Mouse (Mus musculus): ENCODE measurements at regions not wholly inside any gene's neighbourhood (a gene's known extent, or its start where the extent isn't known, plus 50 kb on each side); places are given as distances from the start of the nearest gene placed in this dataset.

GRCm38 (mm10) chr7:73163687-73164086 is 211.6 kb upstream of the Rgma start:
- H3K27ac ChIP-seq: no peak overlapping the region

GRCm38 (mm10) chr7:73165521-73165920 is 209.8 kb upstream of the Rgma start:
- no peak for ATAC-seq (ENCODE audit: insufficient number of reproducible peaks, low FRiP score, low TSS enrichment, low read depth)
- H3K4me1 ChIP-seq: no peaks in the 10 kb centered on the region
- no peak overlapping the region for H3K4me3 ChIP-seq
- no peaks in the 10 kb centered on the region for H3K9me3 ChIP-seq
- no peaks in the 10 kb centered on the region for H3K27me3 ChIP-seq
- H3K27ac ChIP-seq: no peak overlapping the region
- WGBS: 40% methylated on average over 8 of the region's 8 CpGs
- H3K4me2 ChIP-seq: no peak overlapping the region
- no peaks in the 10 kb centered on the region for H3K36me3 ChIP-seq
- H3K9ac ChIP-seq: no peak overlapping the region

More at GRCm38 (mm10) chr7:73163687-73164086, 211.6 kb upstream of the Rgma start:
- WGBS: 16% methylated on average over 5 of the region's 5 CpGs
- Histone ChIP-seq H3K4me3 (no peak overlapping the region), H3K9ac (no peak overlapping the region), H3K9me3 (no peaks in the 10 kb centered on the region), H3K4me2 (no peak overlapping the region), H3K27me3 (no peaks in the 10 kb centered on the region), H3K36me3 (no peaks in the 10 kb centered on the region), H3K4me1 (no peaks in the 10 kb centered on the region)
- no peak for ATAC-seq (ENCODE audit: insufficient number of reproducible peaks, low FRiP score, low TSS enrichment, low read depth)

- WGBS: 65% methylated on average over 8 of the region's 8 CpGs
- Histone ChIP-seq H3K4me3 (no peak overlapping the region), H3K4me2 (no peak overlapping the region), H3K36me3 (no peaks in the 10 kb centered on the region), H3K27ac (no peak overlapping the region), H3K9ac (no peak overlapping the region), H3K9me3 (no peaks in the 10 kb centered on the region), H3K4me1 (no peaks in the 10 kb centered on the region), H3K27me3 (no peaks in the 10 kb centered on the region)
- no peak for ATAC-seq (ENCODE audit: insufficient number of reproducible peaks, low FRiP score, low TSS enrichment, low read depth)
Observed at GRCm38 (mm10) chr7:73169416-73169815, 205.9 kb upstream of the Rgma start.

- H3K27ac ChIP-seq: no peak overlapping the region
- no peaks in the 10 kb centered on the region for H3K9me3 ChIP-seq
- H3K4me3 ChIP-seq: no peak overlapping the region
- H3K4me1 ChIP-seq: no peaks in the 10 kb centered on the region
- H3K27me3 ChIP-seq: no peaks in the 10 kb centered on the region
- no peak overlapping the region for H3K9ac ChIP-seq
- no peak for ATAC-seq (ENCODE audit: insufficient number of reproducible peaks, low FRiP score, low TSS enrichment, low read depth)
- no peaks in the 10 kb centered on the region for H3K36me3 ChIP-seq
- H3K4me2 ChIP-seq: no peak overlapping the region
- 84% methylated on average over 4 of the region's 4 CpGs for WGBS
Observed at GRCm38 (mm10) chr7:73172615-73173014, 202.7 kb upstream of the Rgma start.

GRCm38 (mm10) chr7:73183761-73184160 is 191.5 kb upstream of the Rgma start:
- H3K9ac ChIP-seq: no peak overlapping the region
- H3K27ac ChIP-seq: no peak overlapping the region
- no peak overlapping the region for H3K4me3 ChIP-seq
- no peaks in the 10 kb centered on the region for H3K36me3 ChIP-seq
- no peaks in the 10 kb centered on the region for H3K9me3 ChIP-seq
- no peaks in the 10 kb centered on the region for H3K4me1 ChIP-seq
- no peaks in the 10 kb centered on the region for H3K27me3 ChIP-seq
- H3K4me2 ChIP-seq: no peak overlapping the region
- WGBS: 75% methylated on average over 8 of the region's 8 CpGs
- ATAC-seq (ENCODE audit: insufficient number of reproducible peaks, low FRiP score, low TSS enrichment, low read depth): no peak

GRCm38 (mm10) chr7:73184208-73185070 is 190.9 kb upstream of the Rgma start:
- no peak for ATAC-seq (ENCODE audit: insufficient number of reproducible peaks, low FRiP score, low TSS enrichment, low read depth)
- Histone ChIP-seq H3K4me1 (no peaks in the 10 kb centered on the region), H3K9me3 (no peaks in the 10 kb centered on the region), H3K9ac (no peak overlapping the region), H3K4me3 (no peak overlapping the region), H3K36me3 (no peaks in the 10 kb centered on the region), H3K27ac (no peak overlapping the region), H3K27me3 (no peaks in the 10 kb centered on the region), H3K4me2 (no peak overlapping the region)
- 94% methylated on average over 14 of the region's 14 CpGs for WGBS

GRCm38 (mm10) chr7:73185071-73185531 is 190.2 kb upstream of the Rgma start:
- no peaks in the 10 kb centered on the region for H3K36me3 ChIP-seq
- WGBS: 82% methylated on average over 10 of the region's 10 CpGs
- no peak overlapping the region for H3K9ac ChIP-seq
- no peak for ATAC-seq (ENCODE audit: insufficient number of reproducible peaks, low FRiP score, low TSS enrichment, low read depth)
- H3K4me3 ChIP-seq: no peak overlapping the region
- H3K9me3 ChIP-seq: no peaks in the 10 kb centered on the region
- no peak overlapping the region for H3K4me2 ChIP-seq
- H3K27me3 ChIP-seq: no peaks in the 10 kb centered on the region
- H3K4me1 ChIP-seq: no peaks in the 10 kb centered on the region
- H3K27ac ChIP-seq: no peak overlapping the region

GRCm38 (mm10) chr7:73185591-73185990 is 189.7 kb upstream of the Rgma start:
- Histone ChIP-seq H3K4me3 (no peak overlapping the region), H3K27me3 (no peaks in the 10 kb centered on the region)
- 90% methylated on average over 5 of the region's 5 CpGs for WGBS

GRCm38 (mm10) chr7:73186501-73186900 is 188.8 kb upstream of the Rgma start:
- H3K4me3 ChIP-seq: no peak overlapping the region
- no peaks in the 10 kb centered on the region for H3K27me3 ChIP-seq
- ATAC-seq (ENCODE audit: insufficient number of reproducible peaks, low FRiP score, low TSS enrichment, low read depth): no peak
- no peak overlapping the region for H3K27ac ChIP-seq
- 83% methylated on average over 3 of the region's 3 CpGs for WGBS
- no peaks in the 10 kb centered on the region for H3K36me3 ChIP-seq
- no peak overlapping the region for H3K9ac ChIP-seq
- H3K4me1 ChIP-seq: no peaks in the 10 kb centered on the region
- H3K4me2 ChIP-seq: no peak overlapping the region
- no peaks in the 10 kb centered on the region for H3K9me3 ChIP-seq

More at GRCm38 (mm10) chr7:73185591-73185990, 189.7 kb upstream of the Rgma start:
- no peak overlapping the region for H3K9ac ChIP-seq
- H3K36me3 ChIP-seq: no peaks in the 10 kb centered on the region
- H3K27ac ChIP-seq: no peak overlapping the region
- H3K4me1 ChIP-seq: no peaks in the 10 kb centered on the region
- H3K4me2 ChIP-seq: no peak overlapping the region
- H3K9me3 ChIP-seq: no peaks in the 10 kb centered on the region
- no peak for ATAC-seq (ENCODE audit: insufficient number of reproducible peaks, low FRiP score, low TSS enrichment, low read depth)

GRCm38 (mm10) chr7:73191388-73192278 is 183.7 kb upstream of the Rgma start:
- Histone ChIP-seq H3K4me3 (no peak overlapping the region), H3K9ac (no peak overlapping the region), H3K9me3 (no peaks in the 10 kb centered on the region), H3K36me3 (no peaks in the 10 kb centered on the region), H3K27ac (no peak overlapping the region), H3K4me1 (no peaks in the 10 kb centered on the region), H3K27me3 (no peaks in the 10 kb centered on the region), H3K4me2 (no peak overlapping the region)
- 56% methylated on average over 12 of the region's 12 CpGs for WGBS
- ATAC-seq (ENCODE audit: insufficient number of reproducible peaks, low FRiP score, low TSS enrichment, low read depth): no peak

- Histone ChIP-seq H3K27ac (no peak overlapping the region), H3K27me3 (no peaks in the 10 kb centered on the region), H3K4me1 (peaks cover 6% of the 10 kb centered on the region; the same call in 1 of the 2 replicates), H3K36me3 (no peaks in the 10 kb centered on the region), H3K4me2 (no peak overlapping the region), H3K4me3 (no peak overlapping the region), H3K9me3 (no peaks in the 10 kb centered on the region), H3K9ac (no peak overlapping the region)
- 90% methylated on average over 7 of the region's 7 CpGs for WGBS
- no peak for ATAC-seq (ENCODE audit: insufficient number of reproducible peaks, low FRiP score, low TSS enrichment, low read depth)
Observed at GRCm38 (mm10) chr7:73192839-73193238, 182.5 kb upstream of the Rgma start.

GRCm38 (mm10) chr7:73195306-73195705 is 180.0 kb upstream of the Rgma start:
- H3K9me3 ChIP-seq: no peaks in the 10 kb centered on the region
- ATAC-seq (ENCODE audit: insufficient number of reproducible peaks, low FRiP score, low TSS enrichment, low read depth): no peak
- 72% methylated on average over 4 of the region's 4 CpGs for WGBS
- no peaks in the 10 kb centered on the region for H3K36me3 ChIP-seq
- H3K4me1 ChIP-seq: peaks cover 13% of the 10 kb centered on the region
- H3K27me3 ChIP-seq: no peaks in the 10 kb centered on the region
- no peak overlapping the region for H3K27ac ChIP-seq
- H3K4me3 ChIP-seq: no peak overlapping the region
- no peak overlapping the region for H3K4me2 ChIP-seq
- no peak overlapping the region for H3K9ac ChIP-seq

All from limb, embryonic 15.5 days (tissue).